Mouse (Mus musculus) left cerebral cortex, adult 8-10 months (tissue): ENCODE measurements at regions not wholly inside any gene's neighbourhood (a gene's known extent, or its start where the extent isn't known, plus 50 kb on each side); places are given as distances from the start of the nearest gene placed in this dataset.

Experiments
- DNase-seq, 2 experiments: peaks; one replicate each; pipeline ENCODE4 v3.0.0; 2022; ENCODE audit warnings: low spot score in 2 of 2

GRCm38 (mm10) chr12:9404981-9405380 is 164.9 kb upstream of the Osr1 start:
- no peak for DNase-seq

GRCm38 (mm10) chr12:9419311-9419710 is 150.6 kb upstream of the Osr1 start:
- DNase-seq, result no peak

- no peak for DNase-seq
Measured at GRCm38 (mm10) chr12:9430656-9431055, 139.3 kb upstream of the Osr1 start.

GRCm38 (mm10) chr12:9438575-9439161 is 131.2 kb upstream of the Osr1 start:
- DNase-seq, result no peak

GRCm38 (mm10) chr12:9450620-9451019 is 119.3 kb upstream of the Osr1 start:
- no peak for DNase-seq

- DNase-seq, result no peak
Measured at GRCm38 (mm10) chr12:9460193-9460592, 109.7 kb upstream of the Osr1 start.

- DNase-seq, result no peak
Measured at GRCm38 (mm10) chr12:9469655-9470470, 100.1 kb upstream of the Osr1 start.

GRCm38 (mm10) chr12:9475836-9476235 is 94.1 kb upstream of the Osr1 start:
- no peak for DNase-seq

- DNase-seq, result no peak
Measured at GRCm38 (mm10) chr12:9478201-9478600, 91.7 kb upstream of the Osr1 start.

- DNase-seq, result no peak
Measured at GRCm38 (mm10) chr12:9487674-9488413, 82.1 kb upstream of the Osr1 start.

- DNase-seq, result no peak
Measured at GRCm38 (mm10) chr12:9513926-9514325, 56.0 kb upstream of the Osr1 start.

- no peak for DNase-seq
Measured at GRCm38 (mm10) chr12:9518782-9519181, 51.1 kb upstream of the Osr1 start.

GRCm38 (mm10) chr12:9519346-9519745 is 50.6 kb upstream of the Osr1 start:
- DNase-seq, result no peak
